Mouse (Mus musculus): Measurements from ENCODE around the gene Upk1a. TPM values are rescaled to one million over a fixed set of nuclear protein-coding genes. Genes with fewer than 3 reads are reported as not detected.

Gene Upk1a
- total and polyA plus RNA-seq, 3 experiments, result 0.54 to 1.6 TPM; not detected in 1

GRCm38 (mm10) chr7:30588676-30589434 is 23.8 kb downstream of the Upk1a start, which contains the start of gene Kmt2b (continued):
- TF ChIP-seq MEF2A (IDR thresholded peaks at IDR 0.05; ENCODE audit: extremely low read depth, insufficient replicate concordance, low read depth, low read length, poor library complexity, severe bottlenecking), result no peak
- TF ChIP-seq GATA1 (IDR thresholded peaks at IDR 0.05; ENCODE audit: low read depth, low read length), result no peak
- peak; percentile 42; the same call in 1 of the 2 replicates for TF ChIP-seq NRF1 (IDR thresholded peaks at IDR 0.05; ENCODE audit: insufficient read depth, low read depth, low read length, poor library complexity, severe bottlenecking)

- no peak for TF ChIP-seq POLR2AphosphoS5 (IDR thresholded peaks at IDR 0.05; ENCODE audit: borderline replicate concordance, low read depth, low read length)
- peak; percentile 61 for TF ChIP-seq SIN3A (IDR thresholded peaks at IDR 0.05; ENCODE audit: low read length)
- TF ChIP-seq UBTF (IDR thresholded peaks at IDR 0.05; ENCODE audit: borderline replicate concordance, insufficient read depth, low read depth, low read length), result peak; percentile 83; the same call in 1 of the 2 replicates
- TF ChIP-seq POLR2A (IDR thresholded peaks at IDR 0.05; ENCODE audit: control insufficient read depth in 1 of 2, insufficient read depth in 1 of 2, low read depth in 1 of 2, low read length in 2 of 2, poor library complexity in 1 of 2), result peak in 1 of 2 experiments; percentile 79; a peak in 2 of 4 replicates
- Histone ChIP-seq H3K9me3 (replicated peaks; ENCODE audit: insufficient read depth, low read length) (no peaks in the 10 kb centered on the region), H3K4me1 (ENCODE audit: control insufficient read depth in 1 of 2, insufficient read depth in 2 of 2, low read length in 2 of 2) (peaks cover 4 to 25% of the 10 kb centered on the region in 2 experiments; a peak in 3 of 4 replicates), H3K27me3 (ENCODE audit: control insufficient read depth in 1 of 2, insufficient read depth in 2 of 2, low read length in 2 of 2) (no peaks in the 10 kb centered on the region), H3K27ac (ENCODE audit: control insufficient read depth, low read depth, low read length) (peak overlapping the region; percentile 50), H3K9ac (ENCODE audit: control insufficient read depth, low read depth, low read length, poor library complexity, severe bottlenecking) (peak overlapping the region; percentile 93), H3K79me2 (ENCODE audit: control insufficient read depth, insufficient read depth, low read length, poor library complexity) (peaks cover 36% of the 10 kb centered on the region), H3K36me3 (ENCODE audit: control insufficient read depth in 1 of 2, insufficient read depth in 2 of 2, low read length in 2 of 2) (peaks cover 4 to 10% of the 10 kb centered on the region in 2 experiments; a peak in 2 of 4 replicates), H3K4me3 (ENCODE audit: control insufficient read depth in 1 of 2, insufficient read depth in 1 of 2, low read depth in 2 of 2, low read length in 2 of 2) (peak overlapping the region; percentile 83 to 99)
- DNase-seq (ENCODE audit: low read depth, low spot score), result peak; percentile 57
These were observed 24.6 kb downstream of the Upk1a start for GRCm38 (mm10) chr7:30587842-30588667.

DNA sequence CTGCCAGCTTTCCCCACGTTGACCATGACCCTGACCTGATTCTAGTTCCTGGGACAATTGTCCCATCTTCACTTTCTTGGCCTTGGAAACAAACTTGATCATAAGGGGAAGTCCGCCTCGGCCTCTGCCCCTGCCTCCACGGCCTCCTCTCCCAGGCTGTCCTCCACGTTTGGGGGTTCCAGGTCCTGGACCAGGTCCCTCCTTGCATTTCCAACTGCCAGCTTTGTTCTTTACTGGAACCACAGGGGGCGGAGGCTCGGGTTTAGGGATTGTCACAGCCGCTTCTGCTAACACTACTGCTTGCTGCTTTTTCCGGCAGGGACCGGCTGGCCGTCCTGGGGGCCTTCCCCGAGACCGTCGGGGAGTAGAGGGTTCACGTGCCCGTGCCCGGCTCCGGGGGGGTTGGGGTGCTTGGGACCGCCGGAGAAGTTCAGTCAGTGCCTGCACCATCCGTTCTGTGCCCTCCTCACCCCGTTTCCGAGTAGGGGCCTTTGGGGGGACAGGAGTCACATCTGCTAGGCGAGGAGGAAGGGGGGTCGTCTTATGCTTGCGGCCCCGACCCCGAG is 26.1 kb downstream of the Upk1a start:
- Histone ChIP-seq H3K27ac (ENCODE audit: control insufficient read depth, low read depth, low read length) (no peak overlapping the region), H3K4me1 (ENCODE audit: control insufficient read depth in 1 of 2, insufficient read depth in 2 of 2, low read length in 2 of 2) (peaks cover 3 to 12% of the 10 kb centered on the region in 2 experiments; a peak in 3 of 4 replicates), H3K79me2 (ENCODE audit: control insufficient read depth, insufficient read depth, low read length, poor library complexity) (peaks cover 36% of the 10 kb centered on the region), H3K27me3 (ENCODE audit: control insufficient read depth in 1 of 2, insufficient read depth in 2 of 2, low read length in 2 of 2) (no peaks in the 10 kb centered on the region), H3K4me3 (ENCODE audit: control insufficient read depth in 1 of 2, insufficient read depth in 1 of 2, low read depth in 2 of 2, low read length in 2 of 2) (no peak overlapping the region), H3K9me3 (replicated peaks; ENCODE audit: insufficient read depth, low read length) (no peaks in the 10 kb centered on the region), H3K36me3 (ENCODE audit: control insufficient read depth in 1 of 2, insufficient read depth in 2 of 2, low read length in 2 of 2) (peaks cover 7 to 9% of the 10 kb centered on the region in 2 experiments; a peak in 2 of 4 replicates), H3K9ac (ENCODE audit: control insufficient read depth, low read depth, low read length, poor library complexity, severe bottlenecking) (no peak overlapping the region)
- no peak for DNase-seq (ENCODE audit: low read depth, low spot score)
- TF ChIP-seq KAT2A (conservative IDR thresholded peaks at IDR 0.05; ENCODE audit: low read depth, low read length) (no peak), CHD1 (IDR thresholded peaks at IDR 0.05; ENCODE audit: low read depth, low read length) (no peak), POLR2AphosphoS5 (IDR thresholded peaks at IDR 0.05; ENCODE audit: borderline replicate concordance, low read depth, low read length) (no peak), RCOR1 (IDR thresholded peaks at IDR 0.05; ENCODE audit: low read depth, low read length) (no peak), MYC (IDR thresholded peaks at IDR 0.05; ENCODE audit: low read depth, low read length) (no peak), UBTF (IDR thresholded peaks at IDR 0.05; ENCODE audit: borderline replicate concordance, insufficient read depth, low read depth, low read length) (no peak), MEF2A (IDR thresholded peaks at IDR 0.05; ENCODE audit: extremely low read depth, insufficient replicate concordance, low read depth, low read length, poor library complexity, severe bottlenecking) (no peak), MAX (IDR thresholded peaks at IDR 0.05; ENCODE audit: low read length) (no peak), ZKSCAN1 (IDR thresholded peaks at IDR 0.05; ENCODE audit: low read depth, low read length) (no peak), BHLHE40 (IDR thresholded peaks at IDR 0.05; ENCODE audit: borderline replicate concordance, low read depth, low read length) (no peak), MAZ (IDR thresholded peaks at IDR 0.05; ENCODE audit: low read depth, low read length) (no peak), TAL1 (IDR thresholded peaks at IDR 0.05; ENCODE audit: low read length) (no peak), RAD21 (IDR thresholded peaks at IDR 0.05; ENCODE audit: low read depth, low read length) (no peak), GABPA (IDR thresholded peaks at IDR 0.05; ENCODE audit: low read depth, low read length) (no peak), ELF1 (IDR thresholded peaks at IDR 0.05; ENCODE audit: low read depth, low read length) (no peak), TBP (IDR thresholded peaks at IDR 0.05; ENCODE audit: low read depth, low read length) (no peak)

Measured in MEL (cell line).